Mouse (Mus musculus) cerebellum, postnatal 14 days (tissue): Measurements from ENCODE around the gene Hist2h2aa1.
A peak's percentile ranks its signal among the peaks of the same experiment; 100 is the strongest.
"Not testable (repeated sequence)": the region's sequence is repeated elsewhere in the genome, so short reads cannot be mapped to it uniquely, and the experiment has no call there.

ENCODE experiments used
- DNase-seq, 2 experiments: peaks; one replicate each; pipeline ENCODE4 v3.0.0; 2021; ENCODE audit warnings: mixed read lengths in 2 of 2

Hist2h2aa1 gene

GRCm38 (mm10) chr3:96230910-96231757, 14.2 kb upstream of the Hist2h2aa1 start:
- no peak for DNase-seq

DNA sequence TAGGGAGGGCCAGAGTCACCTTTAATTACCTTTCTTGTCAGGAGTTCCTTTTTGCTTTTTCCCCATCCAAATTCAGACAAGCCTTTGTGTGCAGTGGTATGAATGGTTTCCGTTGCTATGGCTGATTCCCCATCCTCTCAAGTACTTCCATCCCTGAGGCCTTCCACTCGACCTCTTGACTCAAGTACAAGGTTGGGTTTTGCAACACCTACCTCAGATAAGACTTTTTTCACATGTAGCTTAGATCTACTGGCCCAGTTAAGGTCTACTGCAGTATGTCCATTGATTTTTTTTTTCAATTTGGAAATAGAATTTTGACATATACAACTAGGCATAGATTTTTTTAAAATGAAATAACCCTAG, 13.6 kb upstream of the Hist2h2aa1 start:
- no peak for DNase-seq

GRCm38 (mm10) chr3:96234914-96235313, 10.4 kb upstream of the Hist2h2aa1 start:
- no peak for DNase-seq

GRCm38 (mm10) chr3:96235836-96236235, 9.5 kb upstream of the Hist2h2aa1 start:
- no peak for DNase-seq

GRCm38 (mm10) chr3:96236834-96237334, 8.4 kb upstream of the Hist2h2aa1 start:
- DNase-seq = no peak

DNA sequence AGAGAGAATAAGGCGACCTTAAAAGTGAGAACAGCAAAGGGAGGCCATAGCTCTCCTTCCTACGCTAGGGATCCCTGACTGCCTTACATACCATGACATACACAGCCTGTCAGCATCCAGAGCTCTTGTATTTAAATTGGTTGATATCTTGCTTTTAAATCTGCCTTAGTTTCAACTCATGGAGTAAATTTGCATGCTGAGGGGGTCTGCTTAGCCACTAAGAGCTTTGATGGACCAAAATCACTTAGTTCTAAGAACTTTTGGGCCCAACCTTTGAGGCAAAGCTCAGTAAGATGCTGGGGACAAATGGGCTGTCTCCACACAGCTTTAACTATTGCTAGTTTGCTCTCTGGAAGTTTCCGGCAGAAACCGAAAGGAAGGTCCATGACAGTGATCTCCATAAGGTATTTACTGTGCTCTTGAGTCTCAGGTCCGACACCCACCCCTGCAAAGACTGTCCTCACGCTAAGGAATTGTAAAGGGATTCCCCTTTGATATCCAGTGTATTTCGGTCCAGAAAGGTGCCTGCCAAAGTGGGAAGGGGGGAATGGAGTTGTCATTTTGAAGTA, 7.9 kb upstream of the Hist2h2aa1 start:
- no peak for DNase-seq

- DNase-seq = no peak
Observed at GRCm38 (mm10) chr3:96237904-96238511, 7.3 kb upstream of the Hist2h2aa1 start.

GRCm38 (mm10) chr3:96238954-96239793, 6.1 kb upstream of the Hist2h2aa1 start, which contains the start of gene Hist2h3c2:
Gene Hist2h3c2 (minus strand): TSS chr3:96239127.
- DNase-seq = peak; percentile 49 to 62

DNA sequence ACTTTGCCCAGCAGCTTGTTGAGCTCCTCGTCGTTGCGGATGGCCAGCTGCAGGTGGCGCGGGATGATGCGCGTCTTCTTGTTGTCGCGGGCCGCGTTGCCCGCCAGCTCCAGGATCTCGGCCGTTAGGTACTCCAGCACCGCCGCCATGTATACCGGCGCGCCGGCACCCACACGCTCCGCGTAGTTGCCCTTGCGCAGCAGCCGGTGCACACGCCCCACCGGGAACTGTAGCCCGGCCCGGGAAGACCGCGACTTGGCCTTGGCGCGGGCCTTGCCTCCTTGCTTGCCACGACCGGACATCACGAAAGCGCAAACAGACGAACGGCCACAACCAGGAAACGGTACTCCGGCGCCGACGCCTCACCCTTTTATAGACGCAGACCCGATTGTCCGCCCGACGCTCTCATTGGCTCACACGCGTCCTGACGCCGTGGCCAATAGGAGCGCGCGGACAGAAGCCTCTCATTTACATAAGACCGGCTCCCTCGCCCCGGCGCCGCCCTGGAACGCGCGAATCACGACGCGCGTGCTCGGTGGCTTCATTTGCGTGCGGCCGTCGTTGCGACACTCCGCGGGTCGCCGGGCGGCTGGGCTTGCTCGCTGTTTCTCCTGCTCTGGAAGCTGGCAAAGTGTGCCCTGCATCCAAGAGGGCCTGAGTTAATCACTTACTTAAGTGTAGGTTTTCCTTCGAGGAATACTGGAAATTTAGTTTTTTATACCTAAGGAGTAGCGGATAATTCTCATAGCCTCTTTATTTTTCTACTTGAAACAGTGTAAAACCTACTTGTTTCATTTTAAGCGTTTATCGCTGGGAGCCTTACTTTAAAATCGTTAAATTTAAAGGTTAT, 5.1 kb upstream of the Hist2h2aa1 start, which contains the start of gene Hist2h2aa2:
Hist2h2aa2 (minus strand) TSS at position 328 of the 850 bp plus-strand sequence.
- peak; percentile 95 to 98 for DNase-seq

GRCm38 (mm10) chr3:96240799-96241197, 4.5 kb upstream of the Hist2h2aa1 start:
- no peak for DNase-seq

- no peak for DNase-seq
Observed at GRCm38 (mm10) chr3:96243921-96244572, 1.2 kb upstream of the Hist2h2aa1 start.

DNA sequence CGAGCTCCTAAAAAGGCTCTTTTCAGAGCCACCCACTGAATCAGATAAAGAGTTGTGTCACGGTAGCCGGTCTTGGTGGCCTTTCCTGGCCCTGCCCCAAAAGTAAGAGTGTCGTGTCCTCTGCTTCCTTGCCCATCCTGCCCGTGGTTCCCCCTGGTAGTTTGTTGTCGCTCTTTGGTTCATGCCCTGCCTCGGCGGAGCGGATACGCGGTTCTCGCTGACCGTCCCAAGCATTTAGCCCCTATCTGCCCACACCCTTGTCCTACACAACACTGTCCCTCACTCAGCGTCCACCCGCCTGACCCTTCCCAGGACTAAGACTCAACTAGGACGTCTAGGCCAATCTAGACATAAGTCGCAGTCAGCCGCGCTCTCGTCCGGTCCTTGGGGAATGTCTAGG, 721 bp downstream of the Hist2h2aa1 start:
- DNase-seq = not testable (repeated sequence)

DNA sequence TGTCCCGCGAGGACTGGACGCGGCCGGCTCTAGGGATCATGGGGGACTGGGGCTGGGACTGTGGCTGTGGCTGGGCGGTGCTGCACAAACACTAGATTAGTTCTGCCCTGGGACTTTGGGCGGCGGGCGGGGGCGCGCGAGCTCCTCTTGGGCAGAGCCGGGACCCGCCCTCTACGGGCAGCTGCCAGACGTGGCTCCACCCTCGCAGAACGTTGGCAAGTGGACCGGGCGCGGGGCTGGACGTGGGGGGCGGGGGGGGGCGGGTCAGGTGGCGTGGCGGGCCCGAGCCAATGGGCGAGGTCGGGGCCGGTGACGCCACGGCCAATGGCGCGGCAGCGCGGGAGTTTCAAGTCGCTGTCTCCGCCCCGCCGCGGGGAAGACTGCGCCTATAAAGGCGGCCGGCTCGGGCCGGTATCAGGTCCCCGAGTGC, 1.1 kb downstream of the Hist2h2aa1 start, which contains the start of gene Hist2h3c1:
Hist2h3c1 (plus strand) TSS at position 259 of the 430 bp plus-strand sequence.
- DNase-seq = not testable (repeated sequence)

GRCm38 (mm10) chr3:96247356-96248140, 2.3 kb downstream of the Hist2h2aa1 start:
- no peak for DNase-seq

- no peak for DNase-seq
Observed at GRCm38 (mm10) chr3:96248141-96249033, 3.1 kb downstream of the Hist2h2aa1 start.

GRCm38 (mm10) chr3:96249034-96249345, 3.7 kb downstream of the Hist2h2aa1 start:
- no peak for DNase-seq

- DNase-seq = no peak
Observed at GRCm38 (mm10) chr3:96250890-96251289, 5.6 kb downstream of the Hist2h2aa1 start.

GRCm38 (mm10) chr3:96251787-96252186, 6.5 kb downstream of the Hist2h2aa1 start:
- no peak for DNase-seq
